Mouse (Mus musculus) spleen, postnatal 14 days (tissue): ENCODE results near the gene Vmn1r59.
"Not testable (repeated sequence)": the region's sequence is repeated elsewhere in the genome, so short reads cannot be mapped to it uniquely, and the experiment has no call there.

Experiments
- DNase-seq, 2 experiments: peaks; one replicate each; pipeline ENCODE4 v3.0.0; 2021 to 2022; ENCODE audit warnings: low spot score in 2 of 2

Gene Vmn1r59

DNA sequence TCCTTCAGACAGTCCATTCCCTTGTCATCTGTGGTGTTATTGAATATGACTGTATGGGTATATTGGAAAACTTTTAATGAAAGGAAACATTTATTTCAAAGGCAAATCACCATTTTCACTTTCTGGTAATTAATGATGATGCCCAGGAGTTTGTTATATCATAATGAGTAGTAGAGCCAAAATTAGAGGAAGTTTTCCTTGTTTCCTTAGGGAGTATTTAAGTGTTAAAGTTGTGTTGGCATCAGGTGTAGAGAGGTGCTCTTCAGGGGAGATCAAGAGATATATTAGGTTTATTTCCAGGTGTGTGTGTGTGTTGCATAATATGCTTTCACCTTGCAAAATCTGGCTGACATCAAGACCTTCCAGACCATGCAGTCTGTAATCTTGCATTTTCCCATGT, at the start of gene Vmn1r59:
TSS of gene Vmn1r59 (minus strand) at position 101 of the 400 bp plus-strand sequence.
- no peak for DNase-seq

DNA sequence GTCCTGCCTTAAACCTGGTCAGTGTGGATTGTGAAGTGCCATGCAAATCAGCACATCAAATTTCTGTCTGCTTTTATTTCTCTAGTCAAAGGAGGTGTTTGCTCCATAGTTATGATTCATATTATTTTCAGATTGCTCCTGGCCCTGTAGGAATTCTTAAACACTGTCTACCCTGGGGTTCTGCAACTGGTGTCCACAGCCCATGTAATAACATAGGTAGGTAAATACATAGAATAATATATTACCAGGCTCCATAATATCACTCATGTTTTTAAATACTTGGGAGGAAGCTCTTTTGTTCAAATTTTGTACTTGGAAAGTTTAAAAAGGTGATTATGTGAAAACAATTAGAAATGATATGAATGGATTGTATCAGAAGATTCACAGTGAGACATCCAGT, 37.3 kb upstream of the Vmn1r59 start, which contains the start of gene Vmn2r28:
TSS of gene Vmn2r28 (minus strand) at position 101 of the 400 bp plus-strand sequence.
- not testable (repeated sequence) for DNase-seq

DNA sequence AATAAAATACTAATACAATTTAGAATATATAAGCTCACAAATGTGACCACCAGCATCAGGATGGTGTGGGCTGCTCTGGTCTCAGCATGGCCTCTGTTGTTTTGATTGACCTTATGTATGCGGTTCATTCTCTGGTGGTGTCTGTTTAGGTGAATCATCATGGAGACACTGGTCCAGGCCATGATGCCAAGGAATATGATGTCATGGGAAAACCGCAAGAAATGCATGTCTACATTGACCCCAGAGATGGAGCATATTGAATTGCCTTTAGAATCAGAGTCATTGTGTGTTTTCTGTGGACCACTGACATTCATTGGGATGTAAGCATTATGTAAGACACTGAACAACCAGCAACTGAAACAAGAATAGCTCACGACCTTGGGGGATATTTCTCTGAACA, 2.6 kb downstream of the Vmn1r59 start:
- DNase-seq: not testable (repeated sequence)

DNA sequence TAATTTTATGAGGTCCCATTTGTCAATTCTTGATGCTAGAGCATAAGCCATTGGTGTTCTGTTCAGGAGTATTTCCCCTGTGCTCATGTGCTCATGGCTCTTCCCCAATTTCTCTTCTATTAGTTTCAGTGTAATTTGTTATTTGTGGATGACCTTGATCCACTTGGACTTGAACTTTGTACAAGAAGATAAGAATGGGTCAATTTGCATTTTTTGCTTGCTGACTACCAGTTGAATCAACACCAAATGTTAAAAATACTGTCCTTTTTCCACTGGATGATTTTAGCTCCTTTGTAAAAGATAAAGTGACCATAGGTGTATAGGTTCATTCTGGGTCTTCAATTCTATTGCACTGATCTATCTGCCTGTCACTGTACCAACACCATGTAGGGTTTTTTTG, 7.9 kb downstream of the Vmn1r59 start:
- no peak for DNase-seq

DNA sequence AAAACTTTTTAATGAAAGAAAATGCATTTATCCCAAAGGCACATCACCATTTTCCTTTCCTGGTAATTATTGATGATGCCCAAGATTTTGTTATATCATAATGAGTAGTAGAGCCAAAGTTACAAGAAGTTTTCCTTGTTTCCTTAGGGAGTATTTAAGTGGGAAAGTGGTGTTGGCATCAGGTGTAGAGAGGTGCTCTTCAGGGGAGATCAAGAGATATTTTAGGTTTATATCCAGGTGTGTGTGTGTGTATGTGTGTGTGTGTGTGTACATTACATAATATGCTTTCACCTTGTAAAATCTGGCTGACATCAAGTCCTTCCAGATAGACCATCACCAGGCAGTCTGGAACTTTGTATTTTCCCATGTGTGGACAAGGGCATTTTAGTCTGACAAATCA, 43.3 kb downstream of the Vmn1r59 start, which contains the start of gene Vmn1r58:
TSS of gene Vmn1r58 (minus strand) at position 101 of the 400 bp plus-strand sequence.
- DNase-seq: not testable (repeated sequence)

DNA sequence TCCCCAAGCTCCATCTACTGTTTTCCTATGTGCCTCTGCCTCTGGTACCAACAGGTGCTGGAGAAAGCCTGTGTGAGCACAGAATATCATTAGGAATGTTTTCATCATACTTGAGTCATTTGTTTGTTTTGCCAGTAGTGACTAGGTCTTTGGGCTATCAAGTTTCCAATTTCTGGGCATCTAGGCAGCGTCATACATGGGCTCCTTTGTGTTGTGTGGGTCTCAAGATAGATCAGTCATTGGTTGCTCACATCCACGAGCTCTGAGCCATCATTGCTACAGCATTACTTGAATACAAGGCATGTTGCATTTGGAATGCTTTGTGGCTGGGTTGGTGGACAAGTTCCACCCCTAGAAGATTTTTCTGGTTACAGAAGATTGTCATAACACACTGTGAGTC, 50.4 kb downstream of the Vmn1r59 start:
- no peak for DNase-seq
